In genomic region chr11:11462561-11462890, GRCm38 (mm10) we compare ENCODE assay signal across 9 mouse cellular contexts. TPM values are rescaled to one million over a fixed set of nuclear protein-coding genes. Genes with fewer than 3 reads are reported as not detected.
DNase-seq lines count a peak whose midpoint lies in the region; ATAC-seq lines count a peak whose summit lies in the region.
"Had no signal": no experiment of that assay in that cellular context is flagged by ENCODE, and none has a peak within 500 bp of the region (broad histone marks: within the 10 kb centered on the region; RNA-seq: fewer than 3 reads in every experiment).

No protein-coding gene starts in this region.

- intact Hi-C loops in heart, postnatal 25 days (cut with DNase I): no loop called here
- intact Hi-C loops in left cerebral cortex, postnatal 14 days (cut with DNase I): loop anchor here (1.0 kb wide), 1 partner anchor 326 kb away; no protein-coding TSS in a partner anchor

- ATAC-seq in CD4-positive, CD25-positive, alpha-beta regulatory T cell, adult 4 months: peak; percentile 1
- ATAC-seq in forebrain, embryonic 11.5 days (replicated peaks; ENCODE audit: low FRiP score): no peak
- ATAC-seq in liver, embryonic 11.5 days (replicated peaks; ENCODE audit: low FRiP score): no peak

- H3K4me3 ChIP-seq in heart, embryonic 10.5 days: peak overlapping the region; percentile 77
- peak overlapping the region; percentile 50 for H3K4me3 ChIP-seq in forebrain, embryonic 11.5 days (ENCODE audit: low read depth, low read length)
- peak overlapping the region; percentile 60 for H3K4me3 ChIP-seq in liver, embryonic 11.5 days (ENCODE audit: low read depth, low read length)
- H3K4me3 ChIP-seq: myocyte had no signal

- H3K27ac ChIP-seq in heart, embryonic 10.5 days: peak overlapping the region; percentile 95
- no peak overlapping the region for H3K27ac ChIP-seq in forebrain, embryonic 11.5 days (ENCODE audit: low read depth, low read length)
- H3K27ac ChIP-seq in liver, embryonic 11.5 days (ENCODE audit: low read depth, low read length): no peak overlapping the region

- peak overlapping the region; percentile 60 for H3K4me2 ChIP-seq in forebrain, embryonic 11.5 days (ENCODE audit: low read depth, low read length, severe bottlenecking)
- H3K4me2 ChIP-seq in liver, embryonic 11.5 days: peak overlapping the region; percentile 78

- no peaks in the 10 kb centered on the region for H3K9me3 ChIP-seq in heart, embryonic 10.5 days
- H3K9me3 ChIP-seq in forebrain, embryonic 11.5 days (ENCODE audit: control insufficient read depth, low read length): no peaks in the 10 kb centered on the region
- H3K9me3 ChIP-seq in liver, embryonic 11.5 days (ENCODE audit: control insufficient read depth, low read length): no peaks in the 10 kb centered on the region

- 83% methylated on average over 5 of the region's 5 CpGs for WGBS in heart, embryonic 10.5 days
- 83% methylated on average over 5 of the region's 5 CpGs for WGBS in forebrain, embryonic 11.5 days
- 78% methylated on average over 5 of the region's 5 CpGs for WGBS in liver, embryonic 11.5 days

- peak overlapping the region; percentile 61 for H3K9ac ChIP-seq in forebrain, embryonic 11.5 days (ENCODE audit: low read length)
- peak overlapping the region; percentile 63 for H3K9ac ChIP-seq in liver, embryonic 11.5 days (ENCODE audit: low read depth, low read length)

- no peaks in the 10 kb centered on the region for H3K4me1 ChIP-seq in heart, embryonic 10.5 days
- no peaks in the 10 kb centered on the region for H3K4me1 ChIP-seq in forebrain, embryonic 11.5 days (replicated peaks; ENCODE audit: control insufficient read depth, insufficient read depth, low read length)
- no peaks in the 10 kb centered on the region for H3K4me1 ChIP-seq in liver, embryonic 11.5 days (replicated peaks; ENCODE audit: control insufficient read depth, insufficient read depth, low read length)

- no peak for DNase-seq in heart, embryonic 10.5 days (ENCODE audit: low spot score)
- no peak for DNase-seq in heart, postnatal 25 days (ENCODE audit: low spot score)
- no peak for DNase-seq in forebrain, embryonic 11.5 days (ENCODE audit: low spot score)
- no peak for DNase-seq in liver, embryonic 11.5 days (ENCODE audit: low spot score)
- no peak for DNase-seq in left cerebral cortex, postnatal 14 days (ENCODE audit: low spot score in 2 of 2)
- no peak for DNase-seq in right cerebral cortex, adult 18-20 months
- DNase-seq in T-cell, adult 2 months (ENCODE audit: low spot score): no peak

- H3K36me3 ChIP-seq in heart, embryonic 10.5 days: no peaks in the 10 kb centered on the region
- no peaks in the 10 kb centered on the region for H3K36me3 ChIP-seq in forebrain, embryonic 11.5 days (ENCODE audit: control insufficient read depth, insufficient read depth, low read length)
- no peaks in the 10 kb centered on the region for H3K36me3 ChIP-seq in liver, embryonic 11.5 days (ENCODE audit: control insufficient read depth, insufficient read depth, low read length)

- no peaks in the 10 kb centered on the region for H3K27me3 ChIP-seq in heart, embryonic 10.5 days (ENCODE audit: insufficient read depth, poor library complexity, severe bottlenecking)
- H3K27me3 ChIP-seq in forebrain, embryonic 11.5 days (ENCODE audit: control insufficient read depth, insufficient read depth, low read length): no peaks in the 10 kb centered on the region
- no peaks in the 10 kb centered on the region for H3K27me3 ChIP-seq in liver, embryonic 11.5 days (replicated peaks; ENCODE audit: control insufficient read depth, insufficient read depth, low read length)

RNA-seq across cellular contexts. Expression of gene Zpbp, which starts 0.3 kb away (rescaled TPM):
- 0.60 and 0.65 TPM in 2 replicates for polyA plus RNA-seq in heart, embryonic 10.5 days (2016; fragmentation: Nextera tagmentation; extraction: Ambion mirVana)
- total RNA-seq in heart, postnatal 25 days (2021): under 1 TPM; 0.42 to 0.45 TPM
- under 1 TPM; 0.27 TPM for polyA plus RNA-seq in CD4-positive, CD25-positive, alpha-beta regulatory T cell, adult 4 months (2017; shearing (Covaris generic))
- polyA plus RNA-seq in forebrain, embryonic 11.5 days (2014; fragmentation: Nextera tagmentation; extraction: Ambion mirVana): 0.73 and 0.79 TPM in 2 replicates
- 0.69 and 0.80 TPM in 2 replicates for polyA plus RNA-seq in liver, embryonic 11.5 days (2014; fragmentation: Nextera tagmentation; extraction: Ambion mirVana)
- 1 to 10 TPM; 1.2 to 1.4 TPM for total RNA-seq in left cerebral cortex, postnatal 14 days (2021)
- polyA plus RNA-seq: myocyte had no signal

RNA-seq across cellular contexts. Expression of gene Spata48, which starts 0.6 kb away (rescaled TPM):
- 0.55 and 1.7 TPM in 2 replicates for polyA plus RNA-seq in heart, embryonic 10.5 days (2016; fragmentation: Nextera tagmentation; extraction: Ambion mirVana)
- 1 to 10 TPM in 1 of 2 experiments, under 1 TPM in 1; 0.87 to 1.8 TPM for total RNA-seq in heart, postnatal 25 days (2021)
- polyA plus RNA-seq in CD4-positive, CD25-positive, alpha-beta regulatory T cell, adult 4 months (2017; shearing (Covaris generic)): under 1 TPM in 1 of 2 experiments, not detected in 1; 0.90 TPM
- 3.0 and 3.4 TPM in 2 replicates for polyA plus RNA-seq in forebrain, embryonic 11.5 days (2014; fragmentation: Nextera tagmentation; extraction: Ambion mirVana)
- polyA plus RNA-seq in liver, embryonic 11.5 days (2014; fragmentation: Nextera tagmentation; extraction: Ambion mirVana): 0.69 and 0.99 TPM in 2 replicates
- 1 to 10 TPM in 1 of 2 experiments, under 1 TPM in 1; 0.37 to 2.7 TPM for total RNA-seq in left cerebral cortex, postnatal 14 days (2021)
- polyA plus RNA-seq: myocyte had no signal
